Mouse (Mus musculus): ENCODE measurements around the gene Olfr147. TPM values are rescaled to one million over a fixed set of nuclear protein-coding genes. Genes with fewer than 3 reads are reported as not detected.
A peak's percentile ranks its signal among the peaks of the same experiment; 100 is the strongest.

Olfr147 gene
- polyA plus RNA-seq, 1 experiment, result not detected

- no peak overlapping the region for H3K4me3 ChIP-seq (ENCODE audit: low read depth, low read length)
These were observed 25.5 kb downstream of the Olfr147 start for GRCm38 (mm10) chr9:38427026-38427425.

GRCm38 (mm10) chr9:38429155-38429554 lies 27.7 kb downstream of the Olfr147 start, which contains the start of gene Olfr901:
TSS of gene Olfr901 (plus strand) at chr9:38429455.
- H3K9me3 ChIP-seq (replicated peaks; ENCODE audit: control insufficient read depth, insufficient read depth, low read length, poor library complexity, severe bottlenecking), result peaks cover 12% of the 10 kb centered on the region
- H3K27me3 ChIP-seq (ENCODE audit: control insufficient read depth, insufficient read depth, low read length, poor library complexity, severe bottlenecking), result no peaks in the 10 kb centered on the region
- no peak within 1 kb of the TSS for H3K27ac ChIP-seq (ENCODE audit: insufficient read depth, low read length)
- H3K36me3 ChIP-seq (ENCODE audit: control insufficient read depth, insufficient read depth, low read length, poor library complexity, severe bottlenecking), result no peaks in the 10 kb centered on the region
- no peak within 1 kb of the TSS for H3K9ac ChIP-seq (ENCODE audit: low read depth, poor library complexity, severe bottlenecking)
- no peak within 1 kb of the TSS for H3K4me3 ChIP-seq (ENCODE audit: low read depth, low read length)
- no peaks in the 10 kb centered on the region for H3K4me1 ChIP-seq (ENCODE audit: control insufficient read depth, insufficient read depth, low read length)
- no peak for TF ChIP-seq EP300 (IDR thresholded peaks at IDR 0.05; ENCODE audit: insufficient read depth, low read depth, low read length)
- no peak for TF ChIP-seq CTCF (IDR thresholded peaks at IDR 0.05; ENCODE audit: low read depth, low read length)
- TF ChIP-seq POLR2A (IDR thresholded peaks at IDR 0.05; ENCODE audit: insufficient read depth, low read length), result no peak

More at GRCm38 (mm10) chr9:38427026-38427425, 25.5 kb downstream of the Olfr147 start:
- H3K9ac ChIP-seq (ENCODE audit: low read depth, poor library complexity, severe bottlenecking), result no peak overlapping the region
- peaks cover 16% of the 10 kb centered on the region for H3K9me3 ChIP-seq (replicated peaks; ENCODE audit: control insufficient read depth, insufficient read depth, low read length, poor library complexity, severe bottlenecking)
- no peak for TF ChIP-seq CTCF (IDR thresholded peaks at IDR 0.05; ENCODE audit: low read depth, low read length)
- no peak for TF ChIP-seq POLR2A (IDR thresholded peaks at IDR 0.05; ENCODE audit: insufficient read depth, low read length)
- TF ChIP-seq EP300 (IDR thresholded peaks at IDR 0.05; ENCODE audit: insufficient read depth, low read depth, low read length), result no peak
- H3K4me1 ChIP-seq (ENCODE audit: control insufficient read depth, insufficient read depth, low read length), result no peaks in the 10 kb centered on the region
- H3K27me3 ChIP-seq (ENCODE audit: control insufficient read depth, insufficient read depth, low read length, poor library complexity, severe bottlenecking), result no peaks in the 10 kb centered on the region
- H3K36me3 ChIP-seq (ENCODE audit: control insufficient read depth, insufficient read depth, low read length, poor library complexity, severe bottlenecking), result no peaks in the 10 kb centered on the region
- H3K27ac ChIP-seq (ENCODE audit: insufficient read depth, low read length), result peak overlapping the region; percentile 67

- Histone ChIP-seq H3K9me3 (replicated peaks; ENCODE audit: control insufficient read depth, insufficient read depth, low read length, poor library complexity, severe bottlenecking) (no peaks in the 10 kb centered on the region), H3K9ac (ENCODE audit: low read depth, poor library complexity, severe bottlenecking) (no peak within 1 kb of the TSS), H3K4me1 (ENCODE audit: control insufficient read depth, insufficient read depth, low read length) (no peaks in the 10 kb centered on the region), H3K27me3 (ENCODE audit: control insufficient read depth, insufficient read depth, low read length, poor library complexity, severe bottlenecking) (no peaks in the 10 kb centered on the region), H3K27ac (ENCODE audit: insufficient read depth, low read length) (no peak within 1 kb of the TSS), H3K4me3 (ENCODE audit: low read depth, low read length) (no peak within 1 kb of the TSS), H3K36me3 (ENCODE audit: control insufficient read depth, insufficient read depth, low read length, poor library complexity, severe bottlenecking) (no peaks in the 10 kb centered on the region)
- TF ChIP-seq EP300 (IDR thresholded peaks at IDR 0.05; ENCODE audit: insufficient read depth, low read depth, low read length), result no peak
- no peak for TF ChIP-seq POLR2A (IDR thresholded peaks at IDR 0.05; ENCODE audit: insufficient read depth, low read length)
- no peak for TF ChIP-seq CTCF (IDR thresholded peaks at IDR 0.05; ENCODE audit: low read depth, low read length)
These were observed 45.9 kb downstream of the Olfr147 start, which contains the start of gene Olfr902 for GRCm38 (mm10) chr9:38447352-38447751. TSS of gene Olfr902 (plus strand) at chr9:38447652.

Other genes starting within 250 kb of the Olfr147 start
- not detected in 2 replicates for gene Olfr891, start 220.9 kb upstream of the Olfr147 start, polyA plus RNA-seq (2011; ENCODE audit: insufficient read depth, insufficient read length, low read depth, missing spikeins)
- gene Olfr893, start 193.3 kb upstream of the Olfr147 start, polyA plus RNA-seq (2011; ENCODE audit: insufficient read depth, insufficient read length, low read depth, missing spikeins), result not detected in 2 replicates
- gene Olfr894, start 183.6 kb upstream of the Olfr147 start, polyA plus RNA-seq (2011; ENCODE audit: insufficient read depth, insufficient read length, low read depth, missing spikeins), result not detected in 2 replicates
- not detected in 2 replicates for gene Olfr143, start 148.9 kb upstream of the Olfr147 start, polyA plus RNA-seq (2011; ENCODE audit: insufficient read depth, insufficient read length, low read depth, missing spikeins)
- not detected in 2 replicates for gene Olfr895, start 133.8 kb upstream of the Olfr147 start, polyA plus RNA-seq (2011; ENCODE audit: insufficient read depth, insufficient read length, low read depth, missing spikeins)
- not detected in 2 replicates for gene Olfr896-ps1, start 110.6 kb upstream of the Olfr147 start, polyA plus RNA-seq (2011; ENCODE audit: insufficient read depth, insufficient read length, low read depth, missing spikeins)
- not detected in 2 replicates for gene Olfr25, start 72.6 kb upstream of the Olfr147 start, polyA plus RNA-seq (2011; ENCODE audit: insufficient read depth, insufficient read length, low read depth, missing spikeins)
- gene Olfr898, start 53.3 kb upstream of the Olfr147 start, polyA plus RNA-seq (2011; ENCODE audit: insufficient read depth, insufficient read length, low read depth, missing spikeins), result 0.15 TPM in 1 of 2 replicates, not detected in the other
- not detected in 2 replicates for gene Olfr250, start 34.8 kb upstream of the Olfr147 start, polyA plus RNA-seq (2011; ENCODE audit: insufficient read depth, insufficient read length, low read depth, missing spikeins)
- not detected in 2 replicates for gene Olfr251, start 24.6 kb upstream of the Olfr147 start, polyA plus RNA-seq (2011; ENCODE audit: insufficient read depth, insufficient read length, low read depth, missing spikeins)
- not detected in 2 replicates for gene Olfr901, start 27.8 kb downstream of the Olfr147 start, polyA plus RNA-seq (2011; ENCODE audit: insufficient read depth, insufficient read length, low read depth, missing spikeins)
- not detected in 2 replicates for gene Olfr902, start 46.0 kb downstream of the Olfr147 start, polyA plus RNA-seq (2011; ENCODE audit: insufficient read depth, insufficient read length, low read depth, missing spikeins)
- not detected in 2 replicates for gene Olfr904, start 61.4 kb downstream of the Olfr147 start, polyA plus RNA-seq (2011; ENCODE audit: insufficient read depth, insufficient read length, low read depth, missing spikeins)
- gene Olfr905, start 69.4 kb downstream of the Olfr147 start, polyA plus RNA-seq (2011; ENCODE audit: insufficient read depth, insufficient read length, low read depth, missing spikeins), result 0.41 and 0.49 TPM in 2 replicates
- not detected in 2 replicates for gene Olfr906, start 85.4 kb downstream of the Olfr147 start, polyA plus RNA-seq (2011; ENCODE audit: insufficient read depth, insufficient read length, low read depth, missing spikeins)
- not detected in 2 replicates for gene Olfr907, start 94.1 kb downstream of the Olfr147 start, polyA plus RNA-seq (2011; ENCODE audit: insufficient read depth, insufficient read length, low read depth, missing spikeins)
- gene Olfr911-ps1, start 119.9 kb downstream of the Olfr147 start, polyA plus RNA-seq (2011; ENCODE audit: insufficient read depth, insufficient read length, low read depth, missing spikeins), result not detected in 2 replicates
- gene Olfr910, start 136.2 kb downstream of the Olfr147 start, polyA plus RNA-seq (2011; ENCODE audit: insufficient read depth, insufficient read length, low read depth, missing spikeins), result not detected in 2 replicates
- 0.13 and 0.21 TPM in 2 replicates for gene Olfr912, start 178.5 kb downstream of the Olfr147 start, polyA plus RNA-seq (2011; ENCODE audit: insufficient read depth, insufficient read length, low read depth, missing spikeins)
- gene Olfr913, start 191.1 kb downstream of the Olfr147 start, polyA plus RNA-seq (2011; ENCODE audit: insufficient read depth, insufficient read length, low read depth, missing spikeins), result not detected in 2 replicates
- gene Olfr914, start 203.4 kb downstream of the Olfr147 start, polyA plus RNA-seq (2011; ENCODE audit: insufficient read depth, insufficient read length, low read depth, missing spikeins), result not detected in 2 replicates

Measured in ES-Bruce4 (cell line).